Mouse (Mus musculus): ENCODE measurements around the gene Commd7. TPM values are rescaled to one million over a fixed set of nuclear protein-coding genes. Genes with fewer than 3 reads are reported as not detected.
"Not testable (repeated sequence)": the region's sequence is repeated elsewhere in the genome, so short reads cannot be mapped to it uniquely, and the experiment has no call there.

Gene Commd7
- 84.2 and 87.4 TPM in 2 replicates for polyA plus RNA-seq (2015; fragmentation: Nextera tagmentation; extraction: Ambion mirVana)

GRCm38 (mm10) chr2:153631976-153632870 is at the start of gene Commd7:
TSS of gene Commd7 (minus strand) at chr2:153632781.
- H3K4me3 ChIP-seq (ENCODE audit: low read length), result peak within 1 kb of the TSS; percentile 93
- WGBS, result 3% methylated on average over 53 of the region's 53 CpGs
- peaks cover 14% of the 10 kb centered on the region for H3K36me3 ChIP-seq (ENCODE audit: insufficient read depth, low read length)
- peak; percentile 91 for ATAC-seq (ENCODE audit: low FRiP score, low TSS enrichment)
- H3K27me3 ChIP-seq (ENCODE audit: insufficient read depth, low read length), result no peaks in the 10 kb centered on the region
- peaks cover 16% of the 10 kb centered on the region for H3K4me1 ChIP-seq (ENCODE audit: insufficient read depth, low read length)
- no peaks in the 10 kb centered on the region for H3K9me3 ChIP-seq (ENCODE audit: low read length)
- peak within 1 kb of the TSS; percentile 59 for H3K4me2 ChIP-seq (replicated peaks; ENCODE audit: low read depth, low read length)
- H3K27ac ChIP-seq (ENCODE audit: low read length), result peak within 1 kb of the TSS; percentile 96
- H3K9ac ChIP-seq (replicated peaks; ENCODE audit: low read length), result peak within 1 kb of the TSS; percentile 98

GRCm38 (mm10) chr2:153679959-153680358 is 47.4 kb upstream of the Commd7 start:
- Histone ChIP-seq H3K27me3 (ENCODE audit: insufficient read depth, low read length) (no peaks in the 10 kb centered on the region), H3K36me3 (ENCODE audit: insufficient read depth, low read length) (peaks cover 24% of the 10 kb centered on the region), H3K9ac (replicated peaks; ENCODE audit: low read length) (no peak overlapping the region), H3K4me1 (ENCODE audit: insufficient read depth, low read length) (no peaks in the 10 kb centered on the region), H3K27ac (ENCODE audit: low read length) (no peak overlapping the region), H3K4me2 (replicated peaks; ENCODE audit: low read depth, low read length) (no peak overlapping the region), H3K4me3 (ENCODE audit: low read length) (no peak overlapping the region), H3K9me3 (ENCODE audit: low read length) (no peaks in the 10 kb centered on the region)
- no peak for ATAC-seq (ENCODE audit: low FRiP score, low TSS enrichment)
- 81% methylated on average over 1 of the region's 1 CpGs for WGBS

GRCm38 (mm10) chr2:153677550-153677949 is 45.0 kb upstream of the Commd7 start:
- no peaks in the 10 kb centered on the region for H3K27me3 ChIP-seq (ENCODE audit: insufficient read depth, low read length)
- 88% methylated on average over 7 of the region's 7 CpGs for WGBS
- no peak for ATAC-seq (ENCODE audit: low FRiP score, low TSS enrichment)
- H3K36me3 ChIP-seq (ENCODE audit: insufficient read depth, low read length), result peaks cover 24% of the 10 kb centered on the region
- no peak overlapping the region for H3K9ac ChIP-seq (replicated peaks; ENCODE audit: low read length)
- no peak overlapping the region for H3K27ac ChIP-seq (ENCODE audit: low read length)
- H3K9me3 ChIP-seq (ENCODE audit: low read length), result no peaks in the 10 kb centered on the region
- no peaks in the 10 kb centered on the region for H3K4me1 ChIP-seq (ENCODE audit: insufficient read depth, low read length)
- no peak overlapping the region for H3K4me2 ChIP-seq (replicated peaks; ENCODE audit: low read depth, low read length)
- no peak overlapping the region for H3K4me3 ChIP-seq (ENCODE audit: low read length)

GRCm38 (mm10) chr2:153676944-153677343 is 44.4 kb upstream of the Commd7 start:
- Histone ChIP-seq H3K27me3 (ENCODE audit: insufficient read depth, low read length) (no peaks in the 10 kb centered on the region), H3K27ac (ENCODE audit: low read length) (no peak overlapping the region), H3K4me1 (ENCODE audit: insufficient read depth, low read length) (no peaks in the 10 kb centered on the region), H3K9me3 (ENCODE audit: low read length) (no peaks in the 10 kb centered on the region), H3K4me3 (ENCODE audit: low read length) (no peak overlapping the region), H3K9ac (replicated peaks; ENCODE audit: low read length) (no peak overlapping the region), H3K36me3 (ENCODE audit: insufficient read depth, low read length) (peaks cover 24% of the 10 kb centered on the region), H3K4me2 (replicated peaks; ENCODE audit: low read depth, low read length) (no peak overlapping the region)
- 90% methylated on average over 6 of the region's 6 CpGs for WGBS
- no peak for ATAC-seq (ENCODE audit: low FRiP score, low TSS enrichment)

- H3K36me3 ChIP-seq (ENCODE audit: insufficient read depth, low read length), result peaks cover 14% of the 10 kb centered on the region
- WGBS, result 71% methylated on average over 1 of the region's 1 CpGs
- H3K4me1 ChIP-seq (ENCODE audit: insufficient read depth, low read length); H3K27me3 ChIP-seq (ENCODE audit: insufficient read depth, low read length); H3K4me3 ChIP-seq (ENCODE audit: low read length); H3K9me3 ChIP-seq (ENCODE audit: low read length); H3K4me2 ChIP-seq (replicated peaks; ENCODE audit: low read depth, low read length); H3K27ac ChIP-seq (ENCODE audit: low read length); H3K9ac ChIP-seq (replicated peaks; ENCODE audit: low read length); ATAC-seq (ENCODE audit: low FRiP score, low TSS enrichment): not testable (repeated sequence)
Measured at GRCm38 (mm10) chr2:153675364-153675763, 42.8 kb upstream of the Commd7 start.

- 0 out of 2 replicates have a peak, but pooled peaks cover 9% of the 10 kb centered on the region for H3K36me3 ChIP-seq (ENCODE audit: insufficient read depth, low read length)
- H3K9me3 ChIP-seq (ENCODE audit: low read length), result no peaks in the 10 kb centered on the region
- no peaks in the 10 kb centered on the region for H3K4me1 ChIP-seq (ENCODE audit: insufficient read depth, low read length)
- H3K27me3 ChIP-seq (ENCODE audit: insufficient read depth, low read length), result no peaks in the 10 kb centered on the region
- WGBS, result 96% methylated on average over 2 of the region's 2 CpGs
- H3K9ac ChIP-seq (replicated peaks; ENCODE audit: low read length), result no peak overlapping the region
- no peak overlapping the region for H3K4me3 ChIP-seq (ENCODE audit: low read length)
- no peak overlapping the region for H3K27ac ChIP-seq (ENCODE audit: low read length)
- ATAC-seq (ENCODE audit: low FRiP score, low TSS enrichment), result no peak
- no peak overlapping the region for H3K4me2 ChIP-seq (replicated peaks; ENCODE audit: low read depth, low read length)
Measured at GRCm38 (mm10) chr2:153672619-153673018, 40.0 kb upstream of the Commd7 start.

GRCm38 (mm10) chr2:153670111-153670510 is 37.5 kb upstream of the Commd7 start:
- ATAC-seq (ENCODE audit: low FRiP score, low TSS enrichment), result no peak
- Histone ChIP-seq H3K9ac (replicated peaks; ENCODE audit: low read length) (no peak overlapping the region), H3K4me2 (replicated peaks; ENCODE audit: low read depth, low read length) (no peak overlapping the region), H3K4me3 (ENCODE audit: low read length) (no peak overlapping the region), H3K36me3 (ENCODE audit: insufficient read depth, low read length) (peaks cover 8% of the 10 kb centered on the region; the same call in 1 of the 2 replicates), H3K27me3 (ENCODE audit: insufficient read depth, low read length) (no peaks in the 10 kb centered on the region), H3K27ac (ENCODE audit: low read length) (no peak overlapping the region), H3K4me1 (ENCODE audit: insufficient read depth, low read length) (no peaks in the 10 kb centered on the region), H3K9me3 (ENCODE audit: low read length) (no peaks in the 10 kb centered on the region)
- WGBS, result 75% methylated on average over 5 of the region's 5 CpGs

- no peak overlapping the region for H3K4me3 ChIP-seq (ENCODE audit: low read length)
- H3K4me1 ChIP-seq (ENCODE audit: insufficient read depth, low read length), result no peaks in the 10 kb centered on the region
- H3K27me3 ChIP-seq (ENCODE audit: insufficient read depth, low read length), result no peaks in the 10 kb centered on the region
- H3K9ac ChIP-seq (replicated peaks; ENCODE audit: low read length), result no peak overlapping the region
- 64% methylated on average over 7 of the region's 7 CpGs for WGBS
- H3K36me3 ChIP-seq (ENCODE audit: insufficient read depth, low read length), result peaks cover 8% of the 10 kb centered on the region; the same call in 1 of the 2 replicates
- H3K27ac ChIP-seq (ENCODE audit: low read length), result no peak overlapping the region
- H3K9me3 ChIP-seq (ENCODE audit: low read length), result no peaks in the 10 kb centered on the region
- peak; percentile 81 for ATAC-seq (ENCODE audit: low FRiP score, low TSS enrichment)
- no peak overlapping the region for H3K4me2 ChIP-seq (replicated peaks; ENCODE audit: low read depth, low read length)
Measured at GRCm38 (mm10) chr2:153668754-153669376, 36.3 kb upstream of the Commd7 start.

GRCm38 (mm10) chr2:153665401-153665800 is 32.8 kb upstream of the Commd7 start:
- no peaks in the 10 kb centered on the region for H3K9me3 ChIP-seq (ENCODE audit: low read length)
- H3K4me3 ChIP-seq (ENCODE audit: low read length), result no peak overlapping the region
- H3K36me3 ChIP-seq (ENCODE audit: insufficient read depth, low read length), result peaks cover 16% of the 10 kb centered on the region; the same call in 1 of the 2 replicates
- no peaks in the 10 kb centered on the region for H3K4me1 ChIP-seq (ENCODE audit: insufficient read depth, low read length)
- no peak overlapping the region for H3K9ac ChIP-seq (replicated peaks; ENCODE audit: low read length)
- no peak overlapping the region for H3K4me2 ChIP-seq (replicated peaks; ENCODE audit: low read depth, low read length)
- no peaks in the 10 kb centered on the region for H3K27me3 ChIP-seq (ENCODE audit: insufficient read depth, low read length)
- ATAC-seq (ENCODE audit: low FRiP score, low TSS enrichment), result no peak
- no peak overlapping the region for H3K27ac ChIP-seq (ENCODE audit: low read length)
- WGBS, result 74% methylated on average over 7 of the region's 7 CpGs

GRCm38 (mm10) chr2:153660616-153661015 is 28.0 kb upstream of the Commd7 start:
- no peak overlapping the region for H3K4me2 ChIP-seq (replicated peaks; ENCODE audit: low read depth, low read length)
- peaks cover 12% of the 10 kb centered on the region; the same call in 1 of the 2 replicates for H3K36me3 ChIP-seq (ENCODE audit: insufficient read depth, low read length)
- H3K4me3 ChIP-seq (ENCODE audit: low read length), result no peak overlapping the region
- no peaks in the 10 kb centered on the region for H3K9me3 ChIP-seq (ENCODE audit: low read length)
- H3K27ac ChIP-seq (ENCODE audit: low read length), result no peak overlapping the region
- H3K9ac ChIP-seq (replicated peaks; ENCODE audit: low read length), result no peak overlapping the region
- ATAC-seq (ENCODE audit: low FRiP score, low TSS enrichment), result no peak
- H3K27me3 ChIP-seq (ENCODE audit: insufficient read depth, low read length), result no peaks in the 10 kb centered on the region
- peaks cover 13% of the 10 kb centered on the region for H3K4me1 ChIP-seq (ENCODE audit: insufficient read depth, low read length)
- WGBS, result 62% methylated on average over 3 of the region's 3 CpGs

Data from kidney, embryonic 16.5 days (tissue).